Mouse (Mus musculus): Measurements from ENCODE around the gene Tmco1. TPM values are rescaled to one million over a fixed set of nuclear protein-coding genes. Genes with fewer than 3 reads are reported as not detected.

Gene Tmco1
- polyA plus RNA-seq, 1 experiment from 2014 or later, result 81.5 TPM

GRCm38 (mm10) chr1:167365808-167366207 lies 57.6 kb downstream of the Tmco1 start:
- DNase-seq (ENCODE audit: low spot score) (no peak), ATAC-seq (ENCODE audit: insufficient number of reproducible peaks, low FRiP score, low TSS enrichment, low read depth) (no peak)
- WGBS, result 89% methylated on average over 7 of the region's 7 CpGs
- no peak overlapping the region for H3K27ac ChIP-seq (replicated peaks; ENCODE audit: low read depth, low read length)
- no peaks in the 10 kb centered on the region for H3K4me1 ChIP-seq (ENCODE audit: control insufficient read depth, insufficient read depth, low read length)
- H3K9ac ChIP-seq (ENCODE audit: low read length), result no peak overlapping the region
- no peak overlapping the region for H3K4me3 ChIP-seq (ENCODE audit: low read depth, low read length)
- no peaks in the 10 kb centered on the region for H3K9me3 ChIP-seq (ENCODE audit: control insufficient read depth, low read length)
- H3K36me3 ChIP-seq (ENCODE audit: control insufficient read depth, insufficient read depth, low read length), result no peaks in the 10 kb centered on the region; the same call in 1 of the 2 replicates
- H3K4me2 ChIP-seq (ENCODE audit: low read depth, severe bottlenecking), result no peak overlapping the region
- no peaks in the 10 kb centered on the region for H3K27me3 ChIP-seq (ENCODE audit: control insufficient read depth, insufficient read depth, low read length)

GRCm38 (mm10) chr1:167366621-167367020 lies 58.4 kb downstream of the Tmco1 start:
- no peak overlapping the region for H3K27ac ChIP-seq (replicated peaks; ENCODE audit: low read depth, low read length)
- DNase-seq (ENCODE audit: low spot score) (no peak), ATAC-seq (ENCODE audit: insufficient number of reproducible peaks, low FRiP score, low TSS enrichment, low read depth) (no peak)
- H3K36me3 ChIP-seq (ENCODE audit: control insufficient read depth, insufficient read depth, low read length), result no peaks in the 10 kb centered on the region
- no peak overlapping the region for H3K4me2 ChIP-seq (ENCODE audit: low read depth, severe bottlenecking)
- no peak overlapping the region for H3K9ac ChIP-seq (ENCODE audit: low read length)
- no peaks in the 10 kb centered on the region for H3K27me3 ChIP-seq (ENCODE audit: control insufficient read depth, insufficient read depth, low read length)
- H3K4me1 ChIP-seq (ENCODE audit: control insufficient read depth, insufficient read depth, low read length), result no peaks in the 10 kb centered on the region
- H3K9me3 ChIP-seq (ENCODE audit: control insufficient read depth, low read length), result no peaks in the 10 kb centered on the region
- H3K4me3 ChIP-seq (ENCODE audit: low read depth, low read length), result no peak overlapping the region
- 90% methylated on average over 6 of the region's 6 CpGs for WGBS

- Histone ChIP-seq H3K9me3 (ENCODE audit: control insufficient read depth, low read length) (no peaks in the 10 kb centered on the region), H3K4me1 (ENCODE audit: control insufficient read depth, insufficient read depth, low read length) (no peaks in the 10 kb centered on the region), H3K9ac (ENCODE audit: low read length) (no peak overlapping the region), H3K27ac (replicated peaks; ENCODE audit: low read depth, low read length) (no peak overlapping the region), H3K36me3 (ENCODE audit: control insufficient read depth, insufficient read depth, low read length) (no peaks in the 10 kb centered on the region), H3K4me2 (ENCODE audit: low read depth, severe bottlenecking) (no peak overlapping the region), H3K4me3 (ENCODE audit: low read depth, low read length) (no peak overlapping the region), H3K27me3 (ENCODE audit: control insufficient read depth, insufficient read depth, low read length) (no peaks in the 10 kb centered on the region)
- no peak for DNase-seq (ENCODE audit: low spot score)
- no peak for ATAC-seq (ENCODE audit: insufficient number of reproducible peaks, low FRiP score, low TSS enrichment, low read depth)
- 93% methylated on average over 4 of the region's 4 CpGs for WGBS
Measured at GRCm38 (mm10) chr1:167368018-167368417, 59.8 kb downstream of the Tmco1 start.

- no peak overlapping the region for H3K4me3 ChIP-seq (ENCODE audit: low read depth, low read length)
- no peaks in the 10 kb centered on the region for H3K27me3 ChIP-seq (ENCODE audit: control insufficient read depth, insufficient read depth, low read length)
- H3K9me3 ChIP-seq (ENCODE audit: control insufficient read depth, low read length), result no peaks in the 10 kb centered on the region
- WGBS, result 87% methylated on average over 7 of the region's 7 CpGs
- ATAC-seq (ENCODE audit: insufficient number of reproducible peaks, low FRiP score, low TSS enrichment, low read depth) (no peak), DNase-seq (ENCODE audit: low spot score) (no peak)
- H3K36me3 ChIP-seq (ENCODE audit: control insufficient read depth, insufficient read depth, low read length), result no peaks in the 10 kb centered on the region
- H3K4me1 ChIP-seq (ENCODE audit: control insufficient read depth, insufficient read depth, low read length), result no peaks in the 10 kb centered on the region
- no peak overlapping the region for H3K9ac ChIP-seq (ENCODE audit: low read length)
- no peak overlapping the region for H3K4me2 ChIP-seq (ENCODE audit: low read depth, severe bottlenecking)
- H3K27ac ChIP-seq (replicated peaks; ENCODE audit: low read depth, low read length), result no peak overlapping the region
Measured at GRCm38 (mm10) chr1:167368513-167368912, 60.3 kb downstream of the Tmco1 start.

GRCm38 (mm10) chr1:167369905-167370304 lies 61.7 kb downstream of the Tmco1 start:
- Histone ChIP-seq H3K4me2 (ENCODE audit: low read depth, severe bottlenecking) (no peak overlapping the region), H3K4me3 (ENCODE audit: low read depth, low read length) (no peak overlapping the region), H3K27me3 (ENCODE audit: control insufficient read depth, insufficient read depth, low read length) (no peaks in the 10 kb centered on the region), H3K36me3 (ENCODE audit: control insufficient read depth, insufficient read depth, low read length) (no peaks in the 10 kb centered on the region), H3K9me3 (ENCODE audit: control insufficient read depth, low read length) (no peaks in the 10 kb centered on the region), H3K27ac (replicated peaks; ENCODE audit: low read depth, low read length) (no peak overlapping the region), H3K9ac (ENCODE audit: low read length) (no peak overlapping the region), H3K4me1 (ENCODE audit: control insufficient read depth, insufficient read depth, low read length) (0 out of 2 replicates have a peak, but pooled peaks cover 3% of the 10 kb centered on the region)
- WGBS, result 15% methylated on average over 7 of the region's 7 CpGs
- DNase-seq (ENCODE audit: low spot score) (peak; percentile 93), ATAC-seq (ENCODE audit: insufficient number of reproducible peaks, low FRiP score, low TSS enrichment, low read depth) (no peak; the same call in 1 of the 2 replicates)

GRCm38 (mm10) chr1:167372739-167373138 lies 64.6 kb downstream of the Tmco1 start:
- ATAC-seq (ENCODE audit: insufficient number of reproducible peaks, low FRiP score, low TSS enrichment, low read depth), result no peak

GRCm38 (mm10) chr1:167374003-167374784 lies 66.0 kb downstream of the Tmco1 start:
- Histone ChIP-seq H3K4me3 (ENCODE audit: low read depth, low read length) (no peak overlapping the region), H3K4me1 (ENCODE audit: control insufficient read depth, insufficient read depth, low read length) (0 out of 2 replicates have a peak, but pooled peaks cover 3% of the 10 kb centered on the region), H3K27ac (replicated peaks; ENCODE audit: low read depth, low read length) (no peak overlapping the region), H3K36me3 (ENCODE audit: control insufficient read depth, insufficient read depth, low read length) (0 out of 2 replicates have a peak, but pooled peaks cover 2% of the 10 kb centered on the region), H3K9me3 (ENCODE audit: control insufficient read depth, low read length) (no peaks in the 10 kb centered on the region), H3K9ac (ENCODE audit: low read length) (no peak overlapping the region), H3K27me3 (ENCODE audit: control insufficient read depth, insufficient read depth, low read length) (no peaks in the 10 kb centered on the region), H3K4me2 (ENCODE audit: low read depth, severe bottlenecking) (0 out of 2 replicates have a peak overlapping the region, but pooled peaks have one; percentile 12)
- DNase-seq (ENCODE audit: low spot score) (peak; percentile 77), ATAC-seq (ENCODE audit: insufficient number of reproducible peaks, low FRiP score, low TSS enrichment, low read depth) (no peak)
- 21% methylated on average over 15 of the region's 15 CpGs for WGBS

More at GRCm38 (mm10) chr1:167372739-167373138, 64.6 kb downstream of the Tmco1 start:
- Histone ChIP-seq H3K4me1 (ENCODE audit: control insufficient read depth, insufficient read depth, low read length) (0 out of 2 replicates have a peak, but pooled peaks cover 3% of the 10 kb centered on the region), H3K9me3 (ENCODE audit: control insufficient read depth, low read length) (no peaks in the 10 kb centered on the region), H3K27ac (replicated peaks; ENCODE audit: low read depth, low read length) (no peak overlapping the region), H3K4me3 (ENCODE audit: low read depth, low read length) (no peak overlapping the region), H3K27me3 (ENCODE audit: control insufficient read depth, insufficient read depth, low read length) (no peaks in the 10 kb centered on the region), H3K36me3 (ENCODE audit: control insufficient read depth, insufficient read depth, low read length) (0 out of 2 replicates have a peak, but pooled peaks cover 2% of the 10 kb centered on the region), H3K9ac (ENCODE audit: low read length) (no peak overlapping the region), H3K4me2 (ENCODE audit: low read depth, severe bottlenecking) (no peak overlapping the region)
- WGBS, result 95% methylated on average over 7 of the region's 7 CpGs
- DNase-seq (ENCODE audit: low spot score), result no peak

- ATAC-seq (ENCODE audit: insufficient number of reproducible peaks, low FRiP score, low TSS enrichment, low read depth), result no peak
- H3K4me2 ChIP-seq (ENCODE audit: low read depth, severe bottlenecking), result 0 out of 2 replicates have a peak overlapping the region, but pooled peaks have one; percentile 12
Measured at GRCm38 (mm10) chr1:167374942-167375341, 66.8 kb downstream of the Tmco1 start.

More at GRCm38 (mm10) chr1:167374942-167375341, 66.8 kb downstream of the Tmco1 start:
- whole genome bisulfite sequencing, result 37% methylated on average over 2 of the region's 2 CpGs
- 0 out of 2 replicates have a peak, but pooled peaks cover 3% of the 10 kb centered on the region for H3K4me1 ChIP-seq (ENCODE audit: control insufficient read depth, insufficient read depth, low read length)
- H3K9me3 ChIP-seq (ENCODE audit: control insufficient read depth, low read length), result no peaks in the 10 kb centered on the region
- no peak overlapping the region for H3K4me3 ChIP-seq (ENCODE audit: low read depth, low read length)
- no peaks in the 10 kb centered on the region for H3K27me3 ChIP-seq (ENCODE audit: control insufficient read depth, insufficient read depth, low read length)
- DNase-seq (ENCODE audit: low spot score), result no peak
- no peak overlapping the region for H3K27ac ChIP-seq (replicated peaks; ENCODE audit: low read depth, low read length)
- no peak overlapping the region for H3K9ac ChIP-seq (ENCODE audit: low read length)
- H3K36me3 ChIP-seq (ENCODE audit: control insufficient read depth, insufficient read depth, low read length), result 0 out of 2 replicates have a peak, but pooled peaks cover 2% of the 10 kb centered on the region
